Mouse (Mus musculus) liver, postnatal 0 days (tissue): ENCODE results near the gene Rps6ka1.

Source experiments
- CTCF ChIP-seq: sonication (generic); IDR thresholded peaks from 2 replicates; pipeline ENCODE4 v1.5.1; 2016; ENCODE audit warnings: antibody characterized with exemption, low read depth
- EP300 ChIP-seq: IDR thresholded peaks from 2 replicates; pipeline ENCODE4 v1.6.1; 2016; ENCODE audit warnings: antibody characterized with exemption, low read depth, mild to moderate bottlenecking

GRCm38 (mm10) chr4:133832945-133833874 is 54.4 kb downstream of the Rps6ka1 start:
- TF ChIP-seq EP300, result no peak
- peak; percentile 37 for TF ChIP-seq CTCF
